ENCODE assay signal across 34 mouse cellular contexts in the genomic region with DNA sequence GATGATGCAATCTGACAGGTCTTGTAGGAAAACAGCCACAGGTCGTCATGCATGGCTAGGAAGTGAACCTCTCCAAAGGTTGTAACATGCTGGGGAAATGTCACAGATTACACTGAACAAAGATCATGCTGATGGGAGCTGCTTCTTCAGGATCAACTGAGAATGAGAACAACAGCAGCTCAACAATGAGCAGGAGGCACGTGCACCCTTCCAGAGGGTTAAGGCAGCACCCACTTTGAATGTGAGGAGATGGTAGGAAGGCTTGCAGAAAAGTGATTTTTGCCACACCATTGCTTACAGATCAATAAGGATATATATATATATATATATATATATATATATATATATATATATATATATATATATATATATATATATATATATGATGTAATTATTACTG. TPM values are rescaled to one million over a fixed set of nuclear protein-coding genes. Genes with fewer than 3 reads are reported as not detected.
"Had no signal": no experiment of that assay in that cellular context is flagged by ENCODE, and none has a peak within 500 bp of the region (broad histone marks: within the 10 kb centered on the region; RNA-seq: fewer than 3 reads in every experiment).

No protein-coding gene starts in this region.

- H3K27me3 ChIP-seq: embryonic facial prominence, embryonic 12.5 days; embryonic facial prominence, embryonic 13.5 days; embryonic facial prominence, embryonic 15.5 days; forebrain, embryonic 12.5 days; forebrain, embryonic 13.5 days; forebrain, embryonic 15.5 days had no signal

- H3K4me1 ChIP-seq: embryonic facial prominence, embryonic 10.5 days; embryonic facial prominence, embryonic 12.5 days; embryonic facial prominence, embryonic 13.5 days; embryonic facial prominence, embryonic 15.5 days; forebrain, embryonic 10.5 days; forebrain, embryonic 12.5 days; forebrain, embryonic 13.5 days; forebrain, embryonic 15.5 days had no signal

- H3K27ac ChIP-seq: embryonic facial prominence, embryonic 10.5 days; embryonic facial prominence, embryonic 12.5 days; embryonic facial prominence, embryonic 13.5 days; embryonic facial prominence, embryonic 15.5 days; forebrain, embryonic 10.5 days; forebrain, embryonic 12.5 days; forebrain, embryonic 13.5 days; forebrain, embryonic 15.5 days; gastrocnemius, adult 2 months; heart, adult 2 months had no signal

- H3K36me3 ChIP-seq: embryonic facial prominence, embryonic 10.5 days; embryonic facial prominence, embryonic 12.5 days; embryonic facial prominence, embryonic 13.5 days; embryonic facial prominence, embryonic 15.5 days; forebrain, embryonic 10.5 days; forebrain, embryonic 12.5 days; forebrain, embryonic 15.5 days had no signal

- DNase-seq: cerebellum, adult 2 months; cerebellum, adult 8-10 months; cerebellum, adult 9-10 months; cerebellum, adult 9-11 months; cerebellum, postnatal 10 days; cerebellum, postnatal 14 days; cerebellum, postnatal 25 days; cerebellum, postnatal 36 days; embryo, embryonic 11 days; forebrain, postnatal 0 days; gastrocnemius, adult 2 months; gastrocnemius, postnatal 10 days; gastrocnemius, postnatal 14 days; gastrocnemius, postnatal 25 days; gastrocnemius, postnatal 36 days; heart, adult 18-20 months; heart, adult 2 months had no signal

- H3K9ac ChIP-seq: embryonic facial prominence, embryonic 12.5 days; embryonic facial prominence, embryonic 13.5 days; embryonic facial prominence, embryonic 15.5 days; forebrain, embryonic 12.5 days; forebrain, embryonic 13.5 days; forebrain, embryonic 15.5 days; forebrain, postnatal 0 days had no signal

- H3K4me2 ChIP-seq: embryonic facial prominence, embryonic 12.5 days; embryonic facial prominence, embryonic 13.5 days; embryonic facial prominence, embryonic 15.5 days; forebrain, embryonic 12.5 days; forebrain, embryonic 13.5 days; forebrain, embryonic 15.5 days had no signal

- H3K9me3 ChIP-seq: embryonic facial prominence, embryonic 12.5 days; embryonic facial prominence, embryonic 13.5 days; embryonic facial prominence, embryonic 15.5 days; forebrain, embryonic 15.5 days had no signal

- ATAC-seq: forebrain, embryonic 13.5 days; forebrain, embryonic 14.5 days; forebrain, embryonic 15.5 days; forebrain, embryonic 16.5 days; forebrain, postnatal 0 days had no signal

- H3K4me3 ChIP-seq: embryonic facial prominence, embryonic 10.5 days; embryonic facial prominence, embryonic 12.5 days; embryonic facial prominence, embryonic 13.5 days; embryonic facial prominence, embryonic 15.5 days; erythroblast, embryonic 14.5 days; forebrain, embryonic 10.5 days; forebrain, embryonic 12.5 days; forebrain, embryonic 13.5 days; forebrain, embryonic 15.5 days; gastrocnemius, adult 2 months; heart, adult 2 months had no signal

RNA-seq across cellular contexts. Expression of a gene that starts 2.8 kb away (rescaled TPM):
- polyA plus RNA-seq: cerebellum, adult 2 months; cortical plate, adult 2 months; embryonic facial prominence, embryonic 10.5 days; embryonic facial prominence, embryonic 11.5 days; embryonic facial prominence, embryonic 12.5 days; embryonic facial prominence, embryonic 13.5 days; embryonic facial prominence, embryonic 14.5 days; erythroblast, embryonic 14.5 days; forebrain, embryonic 10.5 days; forebrain, embryonic 11.5 days; forebrain, embryonic 12.5 days; forebrain, embryonic 13.5 days; forebrain, embryonic 14.5 days; forebrain, embryonic 15.5 days; forebrain, postnatal 0 days; frontal cortex, adult 2 months; gonadal fat pad, adult 2 months; heart, adult 2 months had no signal
